Mouse (Mus musculus) forebrain, embryonic 12.5 days (tissue): Measurements from ENCODE around the gene Ifrd2. TPM values are rescaled to one million over a fixed set of nuclear protein-coding genes. Genes with fewer than 3 reads are reported as not detected.

Experiments used
- ATAC-seq: fragments of 200-750 bp; cut with Nextera tagmentation; 2 replicates; pipeline ENCODE4 v1.8.0; 2017; ENCODE audit warnings: moderate TSS enrichment; ENCODE audit not compliant: low FRiP score
- H3K27ac ChIP-seq: fragments of 300-500 bp; sonication (generic); 2 replicates; pipeline ENCODE4 v1.5.1; 2016; ENCODE audit warnings: mild to moderate bottlenecking
- H3K27me3 ChIP-seq: fragments of 300-500 bp; sonication (generic); 2 replicates; pipeline ENCODE4 v1.6.1; 2016; ENCODE audit warnings: mild to moderate bottlenecking
- H3K36me3 ChIP-seq: fragments of 300-500 bp; sonication (generic); replicated peaks from 2 replicates; pipeline ENCODE4 v1.6.1; 2016; ENCODE audit warnings: mild to moderate bottlenecking
- H3K4me1 ChIP-seq: fragments of 300-500 bp; sonication (generic); 2 replicates; pipeline ENCODE4 v1.6.1; 2016
- H3K4me2 ChIP-seq: fragments of 300-500 bp; sonication (generic); 2 replicates; pipeline ENCODE4 v1.6.1; 2016; ENCODE audit warnings: mild to moderate bottlenecking, moderate library complexity
- H3K4me3 ChIP-seq: fragments of 300-500 bp; sonication (generic); replicated peaks from 2 replicates; pipeline ENCODE4 v1.5.1; 2016; ENCODE audit warnings: mild to moderate bottlenecking
- H3K9ac ChIP-seq: fragments of 300-500 bp; sonication (generic); 2 replicates; pipeline ENCODE4 v1.6.1; 2016; ENCODE audit warnings: mild to moderate bottlenecking
- H3K9me3 ChIP-seq: fragments of 300-500 bp; sonication (generic); 2 replicates; pipeline ENCODE4 v1.6.1; 2016
- WGBS: fragments of 180-500 bp; shearing (Covaris S2); methylation state at CpG from one replicate; pipeline ENCODE4 v1.1.7; 2016; 5-methylcytosine and 5-hydroxymethylcytosine counted together
- polyA plus RNA-seq: library from polyadenylated mRNA; unstranded; fragments of >200 nt; fragmentation: Nextera tagmentation; extraction: Ambion mirVana; gene quantifications from 2 replicates; pipeline ENCODE4 v1.2.1, GENCODE M21; 2016

Gene Ifrd2
- polyA plus RNA-seq: 22.1 and 26.3 TPM in 2 replicates

- Histone ChIP-seq H3K4me1 (peaks cover 14% of the 10 kb centered on the region), H3K36me3 (peaks cover 35% of the 10 kb centered on the region), H3K4me2 (peak within 1 kb of the TSS; percentile 85), H3K9ac (peak within 1 kb of the TSS; percentile 66), H3K27ac (no peak within 1 kb of the TSS), H3K9me3 (no peaks in the 10 kb centered on the region), H3K4me3 (peak within 1 kb of the TSS; percentile 78), H3K27me3 (no peaks in the 10 kb centered on the region)
- WGBS: 15% methylated on average over 46 of the region's 46 CpGs
- peak; percentile 97 for ATAC-seq
Observed at GRCm38 (mm10) chr9:107586974-107587832, at the start of gene Ifrd2. Ifrd2 (plus strand) TSS chr9:107587642.

- H3K36me3 ChIP-seq: peaks cover 33% of the 10 kb centered on the region
- no peak for ATAC-seq
- peaks cover 57% of the 10 kb centered on the region for H3K4me1 ChIP-seq
- 96% methylated on average over 7 of the region's 7 CpGs for WGBS
- H3K27ac ChIP-seq: no peak overlapping the region
- H3K4me3 ChIP-seq: no peak overlapping the region
- H3K4me2 ChIP-seq: no peak overlapping the region
- no peak overlapping the region for H3K9ac ChIP-seq
- H3K27me3 ChIP-seq: no peaks in the 10 kb centered on the region
- no peaks in the 10 kb centered on the region for H3K9me3 ChIP-seq
Observed at GRCm38 (mm10) chr9:107538231-107538630, 49.2 kb upstream of the Ifrd2 start.

GRCm38 (mm10) chr9:107538711-107539110 is 48.7 kb upstream of the Ifrd2 start:
- Histone ChIP-seq H3K4me3 (no peak overlapping the region), H3K27me3 (no peaks in the 10 kb centered on the region), H3K9me3 (no peaks in the 10 kb centered on the region), H3K4me1 (peaks cover 57% of the 10 kb centered on the region), H3K4me2 (no peak overlapping the region), H3K9ac (no peak overlapping the region), H3K27ac (no peak overlapping the region), H3K36me3 (peaks cover 36% of the 10 kb centered on the region)
- no peak for ATAC-seq
- WGBS: 91% methylated on average over 3 of the region's 3 CpGs

GRCm38 (mm10) chr9:107539940-107540339 is 47.5 kb upstream of the Ifrd2 start:
- Histone ChIP-seq H3K27me3 (no peaks in the 10 kb centered on the region), H3K4me1 (peaks cover 52% of the 10 kb centered on the region), H3K4me2 (no peak overlapping the region), H3K9ac (no peak overlapping the region), H3K27ac (no peak overlapping the region), H3K9me3 (no peaks in the 10 kb centered on the region), H3K36me3 (peaks cover 49% of the 10 kb centered on the region), H3K4me3 (no peak overlapping the region)
- ATAC-seq: no peak
- 91% methylated on average over 8 of the region's 8 CpGs for WGBS

GRCm38 (mm10) chr9:107540420-107540819 is 47.0 kb upstream of the Ifrd2 start:
- 80% methylated on average over 4 of the region's 4 CpGs for WGBS
- Histone ChIP-seq H3K27ac (no peak overlapping the region), H3K9ac (no peak overlapping the region), H3K4me2 (no peak overlapping the region), H3K4me3 (no peak overlapping the region), H3K9me3 (no peaks in the 10 kb centered on the region), H3K27me3 (no peaks in the 10 kb centered on the region), H3K4me1 (peaks cover 48% of the 10 kb centered on the region), H3K36me3 (peaks cover 49% of the 10 kb centered on the region)
- ATAC-seq: no peak

GRCm38 (mm10) chr9:107541005-107541404 is 46.4 kb upstream of the Ifrd2 start:
- Histone ChIP-seq H3K4me3 (peak overlapping the region; percentile 65), H3K4me1 (peaks cover 42% of the 10 kb centered on the region), H3K9me3 (no peaks in the 10 kb centered on the region), H3K27ac (no peak overlapping the region), H3K27me3 (no peaks in the 10 kb centered on the region), H3K36me3 (peaks cover 49% of the 10 kb centered on the region), H3K4me2 (peak overlapping the region; percentile 94), H3K9ac (0 out of 2 replicates have a peak overlapping the region, but pooled peaks have one; percentile 74)
- WGBS: 37% methylated on average over 10 of the region's 10 CpGs
- ATAC-seq: no peak

- no peaks in the 10 kb centered on the region for H3K27me3 ChIP-seq
- no peaks in the 10 kb centered on the region for H3K9me3 ChIP-seq
- peak within 1 kb of the TSS; percentile 94 for H3K4me2 ChIP-seq
- peaks cover 41% of the 10 kb centered on the region for H3K4me1 ChIP-seq
- peak; percentile 90 for ATAC-seq
- H3K9ac ChIP-seq: peak within 1 kb of the TSS; percentile 74
- WGBS: 1% methylated on average over 46 of the region's 46 CpGs
- peak within 1 kb of the TSS; percentile 65 for H3K4me3 ChIP-seq
- peak within 1 kb of the TSS; percentile 31; the same call in 1 of the 2 replicates for H3K27ac ChIP-seq
- peaks cover 49% of the 10 kb centered on the region for H3K36me3 ChIP-seq
Observed at GRCm38 (mm10) chr9:107541474-107542351, 45.7 kb upstream of the Ifrd2 start, which contains the start of the genes Cyb561d2 and Nprl2. Cyb561d2 (minus strand) TSS chr9:107542193. Nprl2 (plus strand) TSS chr9:107542226.

- no peak overlapping the region; the same call in 1 of the 2 replicates for H3K27ac ChIP-seq
- peaks cover 48% of the 10 kb centered on the region for H3K36me3 ChIP-seq
- WGBS: 1% methylated on average over 11 of the region's 11 CpGs
Observed at GRCm38 (mm10) chr9:107542352-107542686, 45.1 kb upstream of the Ifrd2 start.

GRCm38 (mm10) chr9:107542721-107543120 is 44.7 kb upstream of the Ifrd2 start:
- 55% methylated on average over 8 of the region's 8 CpGs for WGBS
- Histone ChIP-seq H3K9me3 (no peaks in the 10 kb centered on the region), H3K9ac (peak overlapping the region; percentile 74), H3K27ac (no peak overlapping the region), H3K4me3 (peak overlapping the region; percentile 65), H3K4me2 (peak overlapping the region; percentile 94), H3K4me1 (peaks cover 40% of the 10 kb centered on the region), H3K36me3 (peaks cover 44% of the 10 kb centered on the region), H3K27me3 (peaks cover under 1% of the 10 kb centered on the region; the same call in 1 of the 2 replicates)
- ATAC-seq: no peak

More at GRCm38 (mm10) chr9:107542352-107542686, 45.1 kb upstream of the Ifrd2 start:
- Histone ChIP-seq H3K4me3 (peak overlapping the region; percentile 65), H3K4me1 (peaks cover 41% of the 10 kb centered on the region), H3K27me3 (no peaks in the 10 kb centered on the region), H3K4me2 (peak overlapping the region; percentile 94), H3K9ac (peak overlapping the region; percentile 74), H3K9me3 (no peaks in the 10 kb centered on the region)
- peak; percentile 13 for ATAC-seq

GRCm38 (mm10) chr9:107543299-107543698 is 44.1 kb upstream of the Ifrd2 start:
- Histone ChIP-seq H3K4me2 (peak overlapping the region; percentile 94), H3K4me1 (peaks cover 38% of the 10 kb centered on the region)

GRCm38 (mm10) chr9:107544196-107544700 is 43.2 kb upstream of the Ifrd2 start:
- ATAC-seq: no peak
- 96% methylated on average over 17 of the region's 17 CpGs for WGBS
- Histone ChIP-seq H3K9me3 (no peaks in the 10 kb centered on the region), H3K27me3 (peaks cover 16% of the 10 kb centered on the region), H3K9ac (no peak overlapping the region), H3K36me3 (peaks cover 28% of the 10 kb centered on the region), H3K4me2 (no peak overlapping the region), H3K27ac (no peak overlapping the region), H3K4me3 (no peak overlapping the region), H3K4me1 (peaks cover 38% of the 10 kb centered on the region)

More at GRCm38 (mm10) chr9:107543299-107543698, 44.1 kb upstream of the Ifrd2 start:
- H3K4me3 ChIP-seq: no peak overlapping the region
- ATAC-seq: no peak
- no peaks in the 10 kb centered on the region for H3K9me3 ChIP-seq
- H3K27ac ChIP-seq: no peak overlapping the region
- H3K27me3 ChIP-seq: peaks cover 7% of the 10 kb centered on the region
- H3K9ac ChIP-seq: no peak overlapping the region
- H3K36me3 ChIP-seq: peaks cover 38% of the 10 kb centered on the region
- 92% methylated on average over 11 of the region's 11 CpGs for WGBS

- H3K4me3 ChIP-seq: no peak overlapping the region
- peaks cover 38% of the 10 kb centered on the region for H3K4me1 ChIP-seq
- no peaks in the 10 kb centered on the region for H3K9me3 ChIP-seq
- no peak overlapping the region for H3K9ac ChIP-seq
- H3K27ac ChIP-seq: no peak overlapping the region
- WGBS: 96% methylated on average over 12 of the region's 12 CpGs
- ATAC-seq: no peak
- peaks cover 21% of the 10 kb centered on the region for H3K27me3 ChIP-seq
- H3K4me2 ChIP-seq: no peak overlapping the region
- H3K36me3 ChIP-seq: peaks cover 23% of the 10 kb centered on the region
Observed at GRCm38 (mm10) chr9:107544729-107545128, 42.7 kb upstream of the Ifrd2 start.
